Mouse (Mus musculus) WW6 (cell line): ENCODE data around the gene Kif5a.

ENCODE experiments used
- DNase-seq: peaks from one replicate; pipeline ENCODE4 v3.0.0-alpha.2; 2013; ENCODE audit warnings: low read depth, low spot score

Gene Kif5a

GRCm38 (mm10) chr10:127289573-127290191, 26.5 kb upstream of the Kif5a start:
- DNase-seq, result no peak

GRCm38 (mm10) chr10:127288800-127289572, 25.8 kb upstream of the Kif5a start, which contains the start of gene Mbd6:
TSS of gene Mbd6 (minus strand) at chr10:127289018.
- no peak for DNase-seq

- DNase-seq, result no peak
These were observed 25.2 kb upstream of the Kif5a start for GRCm38 (mm10) chr10:127288328-127288799.

GRCm38 (mm10) chr10:127287936-127288293, 24.8 kb upstream of the Kif5a start:
- no peak for DNase-seq

- DNase-seq, result no peak
These were observed 24.3 kb upstream of the Kif5a start for GRCm38 (mm10) chr10:127287271-127287935.

GRCm38 (mm10) chr10:127286730-127287129, 23.6 kb upstream of the Kif5a start:
- no peak for DNase-seq

- DNase-seq, result no peak
These were observed 23.0 kb upstream of the Kif5a start for GRCm38 (mm10) chr10:127286194-127286593.

- DNase-seq, result no peak
These were observed 22.5 kb upstream of the Kif5a start for GRCm38 (mm10) chr10:127285644-127286043.

GRCm38 (mm10) chr10:127284724-127285500, 21.8 kb upstream of the Kif5a start:
- DNase-seq, result no peak

GRCm38 (mm10) chr10:127284105-127284622, 21.0 kb upstream of the Kif5a start:
- DNase-seq, result no peak

- no peak for DNase-seq
These were observed 19.6 kb upstream of the Kif5a start for GRCm38 (mm10) chr10:127282620-127283215.

- no peak for DNase-seq
These were observed 18.2 kb upstream of the Kif5a start for GRCm38 (mm10) chr10:127281316-127281715.

- no peak for DNase-seq
These were observed 16.6 kb upstream of the Kif5a start for GRCm38 (mm10) chr10:127279730-127280129.

GRCm38 (mm10) chr10:127274261-127275022, 11.3 kb upstream of the Kif5a start:
- no peak for DNase-seq

- DNase-seq, result no peak
These were observed 9.2 kb upstream of the Kif5a start for GRCm38 (mm10) chr10:127272371-127272770.

GRCm38 (mm10) chr10:127269884-127270283, 6.7 kb upstream of the Kif5a start:
- no peak for DNase-seq

GRCm38 (mm10) chr10:127269036-127269435, 5.9 kb upstream of the Kif5a start:
- no peak for DNase-seq

- no peak for DNase-seq
These were observed 5.3 kb upstream of the Kif5a start for GRCm38 (mm10) chr10:127268401-127268800.

GRCm38 (mm10) chr10:127267318-127267717, 4.2 kb upstream of the Kif5a start:
- no peak for DNase-seq
